Mouse (Mus musculus) liver, embryonic 14.5 days (tissue): Measurements from ENCODE around the gene Meiob. TPM values are rescaled to one million over a fixed set of nuclear protein-coding genes. Genes with fewer than 3 reads are reported as not detected.
A peak's percentile ranks its signal among the peaks of the same experiment; 100 is the strongest.

Experiments used
- ATAC-seq: fragments of 200-750 bp; cut with Nextera tagmentation; 2 replicates; pipeline ENCODE4 v1.8.0; 2017; ENCODE audit warnings: moderate number of reproducible peaks, mild to moderate bottlenecking, moderate library complexity; ENCODE audit not compliant: insufficient read depth
- DNase-seq, 3 experiments: peaks; one replicate each; pipeline ENCODE4 v3.0.0-alpha.2; 2012 to 2013; ENCODE audit warnings: low read depth in 3 of 3, low spot score in 3 of 3
- H3K27ac ChIP-seq: fragments of 300-500 bp; sonication (generic); 2 replicates; pipeline ENCODE4 v1.5.1; 2014; ENCODE audit warnings: moderate library complexity, mild to moderate bottlenecking, control low read depth, inconsistent platforms
- H3K27me3 ChIP-seq: fragments of 300-500 bp; sonication (generic); 2 replicates; pipeline ENCODE4 v1.6.1; 2014; ENCODE audit warnings: mild to moderate bottlenecking, low read length, moderate library complexity; ENCODE audit not compliant: control insufficient read depth, insufficient read depth
- H3K36me3 ChIP-seq: fragments of 300-500 bp; sonication (generic); replicated peaks from 2 replicates; pipeline ENCODE4 v1.6.1; 2014; ENCODE audit warnings: low read depth; ENCODE audit not compliant: control insufficient read depth, insufficient read depth
- H3K4me1 ChIP-seq, 2 experiments: fragments of 200-500 bp in 1 of 2; fragments of 300-500 bp in 1 of 2; sonication (generic) in 1 of 2; replicated peaks; 2 replicates each; pipeline ENCODE4 v1.6.1; 2012 to 2014; ENCODE audit warnings: antibody characterized with exemption in 1 of 2, inconsistent platforms in 1 of 2, low read length in 1 of 2; ENCODE audit not compliant: control insufficient read depth in 2 of 2, insufficient read depth in 2 of 2
- H3K4me2 ChIP-seq: fragments of 300-500 bp; sonication (generic); 2 replicates; pipeline ENCODE4 v1.6.1; 2014; ENCODE audit warnings: low read depth, mild to moderate bottlenecking, control low read depth, moderate library complexity
- H3K4me3 ChIP-seq, 2 experiments: fragments of 200-500 bp in 1 of 2; fragments of 300-500 bp in 1 of 2; sonication (generic) in 1 of 2; 2 replicates each; pipeline ENCODE4 v1.5.1; 2012 to 2014; ENCODE audit warnings: low read depth in 2 of 2, low read length in 2 of 2, mild to moderate bottlenecking in 2 of 2, control low read depth in 1 of 2, inconsistent platforms in 1 of 2, moderate library complexity in 1 of 2; ENCODE audit not compliant: insufficient read depth in 1 of 2
- H3K9ac ChIP-seq: fragments of 300-500 bp; sonication (generic); replicated peaks from 2 replicates; pipeline ENCODE4 v1.6.1; 2014; ENCODE audit warnings: mild to moderate bottlenecking, control low read depth, moderate library complexity
- H3K9me3 ChIP-seq: fragments of 300-500 bp; sonication (generic); 2 replicates; pipeline ENCODE4 v1.6.1; 2016; ENCODE audit warnings: low read length, mixed read lengths; ENCODE audit not compliant: control insufficient read depth
- CTCF ChIP-seq: IDR thresholded peaks from 2 replicates; pipeline ENCODE4 v1.5.1; 2016; ENCODE audit warnings: antibody characterized with exemption, low read depth, control low read depth
- EP300 ChIP-seq: IDR thresholded peaks from 2 replicates; pipeline ENCODE4 v1.6.1; 2016; ENCODE audit warnings: antibody characterized with exemption, low read depth
- WGBS: fragments of 180-500 bp; shearing (Covaris S2); extraction: QIAGEN DNeasy Blood & Tissue Kit; methylation state at CpG from one replicate; pipeline ENCODE4 v1.1.7; 2014; ENCODE audit not compliant: insufficient replicate concordance; 5-methylcytosine and 5-hydroxymethylcytosine counted together
- polyA plus RNA-seq, 2 experiments: library from polyadenylated mRNA; depleted of rRNA in 1 of 2; stranded (reverse) in 1 of 2; unstranded in 1 of 2; fragments of >200 nt; fragmentation: Nextera tagmentation in 1 of 2; extraction: Ambion mirVana in 1 of 2; gene quantifications; 2 replicates each; pipeline versions ENCODE4 v1.2.1 to v1.2.3; 2012 to 2014

The Meiob gene
- polyA plus RNA-seq, 2 experiments = 0.65 to 0.90 TPM

DNA sequence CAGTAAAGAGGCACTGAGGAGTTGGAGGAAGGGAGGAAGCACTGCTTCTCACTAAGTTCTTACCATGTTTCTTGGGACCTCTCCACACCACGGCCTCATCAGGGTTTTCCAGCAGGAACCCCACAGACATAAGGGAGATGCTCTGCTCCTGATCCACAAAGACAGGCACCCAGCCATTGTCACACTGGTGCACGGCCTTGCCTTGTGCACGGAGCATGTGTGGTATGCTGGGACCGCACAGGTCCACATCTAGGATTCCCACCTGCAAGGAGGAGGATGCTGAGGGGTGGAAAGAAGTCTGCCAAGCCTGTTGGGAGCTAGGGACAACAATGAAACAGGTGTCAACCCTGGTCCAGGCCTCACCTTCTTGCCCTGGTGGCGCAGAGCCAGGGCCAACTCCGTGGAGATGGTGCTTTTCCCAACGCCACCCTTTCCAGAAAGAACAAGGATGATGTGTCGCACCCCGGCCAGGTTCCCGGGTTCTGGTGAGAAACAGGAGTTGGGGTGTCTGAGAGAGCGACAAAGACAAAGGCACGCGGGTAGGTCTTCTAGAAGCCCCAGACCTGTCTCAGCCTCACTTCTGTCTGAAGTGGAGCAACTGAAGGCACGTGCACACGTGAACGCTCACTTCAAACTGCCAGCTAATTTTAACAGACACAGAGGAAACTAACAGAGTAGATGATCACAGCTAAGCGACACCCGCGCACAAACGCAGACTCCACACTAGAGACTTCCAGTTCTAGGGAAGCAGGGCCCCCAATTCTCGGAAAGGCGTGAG lies 81.5 kb downstream of the Meiob start:
- peak overlapping the region; percentile 40 for H3K27ac ChIP-seq
- peaks cover 14 to 19% of the 10 kb centered on the region in 2 experiments for H3K4me1 ChIP-seq

DNA sequence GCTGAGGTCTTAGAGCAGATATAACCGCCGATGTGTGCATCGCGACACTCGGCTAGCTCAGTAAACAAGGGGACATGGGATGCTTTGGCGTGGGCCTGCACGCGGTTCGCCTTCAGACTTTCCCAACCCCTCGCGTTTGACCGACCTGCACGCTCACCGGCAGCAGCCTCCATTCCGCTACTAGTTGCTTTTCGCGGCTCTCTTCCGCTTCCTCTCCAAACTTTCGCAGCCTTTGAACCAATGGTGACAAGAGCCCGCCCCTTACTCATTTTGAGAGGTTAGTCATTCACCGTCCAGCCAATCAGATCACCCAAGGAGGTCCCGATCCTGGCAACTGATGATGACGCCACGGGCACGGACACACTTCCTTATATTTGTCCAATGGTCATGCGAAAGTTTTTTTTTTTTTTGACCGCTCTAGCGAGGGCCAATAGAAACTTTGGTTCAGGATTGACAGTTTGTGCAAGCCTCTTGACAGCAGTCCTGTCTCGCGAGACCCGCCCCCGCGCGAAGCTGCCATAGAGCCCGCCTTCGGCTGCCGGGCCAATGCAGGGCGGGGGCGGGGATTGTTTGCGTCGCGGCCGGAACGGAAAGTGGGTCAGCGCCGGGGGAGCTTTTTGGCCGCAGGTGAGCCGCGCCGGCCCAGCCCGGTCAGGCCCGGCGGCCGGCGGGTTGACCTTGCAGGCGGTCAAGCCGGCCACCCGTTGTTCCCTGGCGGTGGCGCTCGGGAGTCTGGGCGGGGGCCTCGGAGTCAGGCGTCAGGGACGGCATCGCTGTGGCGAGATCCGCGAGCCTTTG lies 82.2 kb downstream of the Meiob start, which contains the start of the genes Nubp2 and Spsb3:
Gene Nubp2, minus strand, starts transcription at position 216 of the 798 bp plus-strand sequence.
Gene Spsb3, plus strand, starts transcription at position 510 of the 798 bp plus-strand sequence.
- peak; percentile 89 for ATAC-seq
- peak; percentile 32; the same call in 1 of the 2 replicates for TF ChIP-seq CTCF
- TF ChIP-seq EP300 = peak; percentile 63
- Histone ChIP-seq H3K9me3 (no peaks in the 10 kb centered on the region), H3K27me3 (no peaks in the 10 kb centered on the region), H3K9ac (peak within 1 kb of the TSS; percentile 81), H3K4me1 (peaks cover 14 to 19% of the 10 kb centered on the region in 2 experiments), H3K4me3 (peak within 1 kb of the TSS; percentile 96 to 97), H3K4me2 (peak within 1 kb of the TSS; percentile 99), H3K36me3 (peaks cover 55% of the 10 kb centered on the region), H3K27ac (peak within 1 kb of the TSS; percentile 52)
- under 1% methylated on average over 69 of the region's 69 CpGs for WGBS
- DNase-seq = peak; percentile 99 to 100 (median 100)

More for the DNA sequence above, 81.5 kb downstream of the Meiob start:
- Histone ChIP-seq H3K36me3 (peaks cover 47% of the 10 kb centered on the region), H3K9ac (peak overlapping the region; percentile 81), H3K4me2 (peak overlapping the region; percentile 99), H3K9me3 (no peaks in the 10 kb centered on the region), H3K4me3 (peak overlapping the region; percentile 96 to 97), H3K27me3 (no peaks in the 10 kb centered on the region)
- DNase-seq = no peak
- no peak for TF ChIP-seq CTCF
- TF ChIP-seq EP300 = no peak
- no peak for ATAC-seq
- 20% methylated on average over 22 of the region's 22 CpGs for WGBS

- Histone ChIP-seq H3K9me3 (no peaks in the 10 kb centered on the region), H3K36me3 (peaks cover 61% of the 10 kb centered on the region), H3K4me3 (peak overlapping the region; percentile 85 to 96), H3K4me1 (peaks cover 14 to 19% of the 10 kb centered on the region in 2 experiments), H3K4me2 (peak overlapping the region; percentile 89), H3K9ac (peak overlapping the region; percentile 81), H3K27ac (peak overlapping the region; percentile 52), H3K27me3 (no peaks in the 10 kb centered on the region)
- TF ChIP-seq EP300 (no peak), CTCF (no peak)
- DNase-seq = no peak
- peak; percentile 50 for ATAC-seq
- under 1% methylated on average over 18 of the region's 18 CpGs for WGBS
Measured at GRCm38 (mm10) chr17:24886932-24887271, 82.8 kb downstream of the Meiob start.

- Histone ChIP-seq H3K9ac (peak overlapping the region; percentile 81), H3K27ac (peak overlapping the region; percentile 52), H3K4me3 (peak overlapping the region; percentile 85 to 96), H3K4me1 (peaks cover 14 to 19% of the 10 kb centered on the region in 2 experiments), H3K4me2 (peak overlapping the region; percentile 89), H3K36me3 (peaks cover 66% of the 10 kb centered on the region), H3K9me3 (no peaks in the 10 kb centered on the region), H3K27me3 (no peaks in the 10 kb centered on the region)
- ATAC-seq (no peak), DNase-seq (no peak)
- TF ChIP-seq EP300 (no peak), CTCF (no peak)
- 59% methylated on average over 18 of the region's 18 CpGs for WGBS
Measured at GRCm38 (mm10) chr17:24887291-24888080, 83.4 kb downstream of the Meiob start.
